Mouse (Mus musculus) right cerebral cortex, postnatal 10 days (tissue): ENCODE measurements around the gene Rabgap1l.
"Not testable (repeated sequence)": the region's sequence is repeated elsewhere in the genome, so short reads cannot be mapped to it uniquely, and the experiment has no call there.

Experiments used
- DNase-seq, 2 experiments: peaks; one replicate each; pipeline ENCODE4 v3.0.0; 2021; ENCODE audit warnings: low spot score in 2 of 2

The Rabgap1l gene

GRCm38 (mm10) chr1:160286400-160287057, 506.5 kb downstream of the Rabgap1l start:
- DNase-seq, result peak in 1 of 2 experiments; percentile 57

- no peak for DNase-seq
These were observed 508.8 kb downstream of the Rabgap1l start for GRCm38 (mm10) chr1:160284241-160284640.

- DNase-seq, result not testable (repeated sequence)
These were observed 510.7 kb downstream of the Rabgap1l start for GRCm38 (mm10) chr1:160282166-160282874.

- no peak for DNase-seq
These were observed 511.5 kb downstream of the Rabgap1l start for GRCm38 (mm10) chr1:160281337-160282084.

GRCm38 (mm10) chr1:160280603-160281002, 512.4 kb downstream of the Rabgap1l start:
- DNase-seq, result no peak

- DNase-seq, result peak; percentile 57 to 71
These were observed 514.9 kb downstream of the Rabgap1l start for GRCm38 (mm10) chr1:160277940-160278682.

GRCm38 (mm10) chr1:160275248-160275647, 517.8 kb downstream of the Rabgap1l start:
- DNase-seq, result peak in 1 of 2 experiments; percentile 24

GRCm38 (mm10) chr1:160273133-160273743, 519.8 kb downstream of the Rabgap1l start:
- DNase-seq, result no peak

GRCm38 (mm10) chr1:160271282-160271967, 521.6 kb downstream of the Rabgap1l start:
- peak in 1 of 2 experiments; percentile 12 for DNase-seq

- DNase-seq, result no peak
These were observed 524.7 kb downstream of the Rabgap1l start for GRCm38 (mm10) chr1:160268322-160268721.

GRCm38 (mm10) chr1:160263630-160264346, 529.2 kb downstream of the Rabgap1l start:
- no peak for DNase-seq

- no peak for DNase-seq
These were observed 530.0 kb downstream of the Rabgap1l start for GRCm38 (mm10) chr1:160263053-160263452.

GRCm38 (mm10) chr1:160262415-160262814, 530.6 kb downstream of the Rabgap1l start:
- no peak for DNase-seq

GRCm38 (mm10) chr1:160261849-160262248, 531.2 kb downstream of the Rabgap1l start:
- DNase-seq, result no peak

- no peak for DNase-seq
These were observed 532.4 kb downstream of the Rabgap1l start for GRCm38 (mm10) chr1:160260605-160261004.

- peak; percentile 29 to 50 for DNase-seq
These were observed 533.1 kb downstream of the Rabgap1l start for GRCm38 (mm10) chr1:160259884-160260283.

- no peak for DNase-seq
These were observed 539.9 kb downstream of the Rabgap1l start for GRCm38 (mm10) chr1:160253108-160253507.

GRCm38 (mm10) chr1:160251388-160252007, 541.5 kb downstream of the Rabgap1l start:
- no peak for DNase-seq

- DNase-seq, result no peak
These were observed 542.2 kb downstream of the Rabgap1l start for GRCm38 (mm10) chr1:160250782-160251181.

- no peak for DNase-seq
These were observed 543.2 kb downstream of the Rabgap1l start for GRCm38 (mm10) chr1:160249786-160250185.
